Comparison of ENCODE assay signal across 10 mouse cellular contexts in the genomic region with DNA sequence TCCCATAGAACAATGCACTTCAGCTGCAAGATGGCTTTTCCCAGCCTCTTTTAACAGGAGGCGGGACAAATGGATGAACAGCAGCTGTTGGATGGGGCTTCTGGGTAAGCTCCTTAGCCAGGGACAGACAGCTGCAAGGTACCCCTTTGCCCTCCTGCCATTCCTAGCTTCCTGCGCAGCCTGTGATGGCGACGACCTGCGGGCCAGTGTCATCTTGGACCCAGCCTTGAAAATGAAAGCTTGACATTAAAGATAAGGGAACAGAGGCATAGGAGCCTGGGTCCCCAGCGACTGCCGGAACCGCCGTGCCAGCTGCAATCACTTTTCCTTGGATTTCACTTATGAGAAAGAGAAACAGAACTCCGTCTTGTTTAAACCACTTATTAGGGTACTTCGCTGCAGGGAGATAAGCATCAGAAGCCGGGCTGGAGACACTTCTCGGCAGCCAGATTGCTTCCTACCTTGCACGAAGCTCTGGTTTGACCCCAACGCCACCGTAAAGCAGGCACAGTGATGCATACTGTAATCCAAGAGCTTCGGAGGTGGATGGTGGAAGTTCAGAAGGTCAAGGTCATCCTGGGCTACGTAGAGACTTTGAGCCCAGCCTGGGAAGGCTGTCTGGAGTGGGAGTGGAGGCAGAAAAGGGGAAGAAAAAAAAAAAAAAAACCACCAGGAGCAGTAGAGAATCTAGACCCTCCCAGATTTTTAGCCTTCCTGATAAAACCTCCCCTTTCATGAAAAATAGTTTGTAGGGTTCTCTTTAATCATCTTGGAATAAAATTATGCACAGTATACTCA. TPM values are rescaled to one million over a fixed set of nuclear protein-coding genes. Genes with fewer than 3 reads are reported as not detected.
DNase-seq lines count a peak whose midpoint lies in the region; ATAC-seq lines count a peak whose summit lies in the region.
"Had no signal": no experiment of that assay in that cellular context is flagged by ENCODE, and none has a peak within 500 bp of the region (broad histone marks: within the 10 kb centered on the region; RNA-seq: fewer than 3 reads in every experiment).

No protein-coding gene starts in this region.

- no peak for ATAC-seq in heart, embryonic 16.5 days (replicated peaks; ENCODE audit: extremely low read depth, insufficient read depth, low FRiP score)
- no peak; the same call in 1 of the 2 replicates for ATAC-seq in midbrain, embryonic 13.5 days

- H3K9me3 ChIP-seq in heart, embryonic 10.5 days = no peaks in the 10 kb centered on the region
- H3K9me3 ChIP-seq in heart, embryonic 16.5 days (replicated peaks; ENCODE audit: control insufficient read depth, low read length) = no peaks in the 10 kb centered on the region
- no peaks in the 10 kb centered on the region for H3K9me3 ChIP-seq in midbrain, embryonic 13.5 days

- H3K4me2 ChIP-seq in heart, embryonic 16.5 days (ENCODE audit: low read depth, low read length) = peak overlapping the region; percentile 63
- peak overlapping the region; percentile 16 for H3K4me2 ChIP-seq in midbrain, embryonic 13.5 days (replicated peaks)

- intact Hi-C loops in heart, postnatal 36 days (cut with DNase I) = no loop called here
- intact Hi-C loops in gastrocnemius, postnatal 36 days (cut with DNase I) = no loop called here

- no peaks in the 10 kb centered on the region for H3K36me3 ChIP-seq in heart, embryonic 10.5 days
- no peaks in the 10 kb centered on the region for H3K36me3 ChIP-seq in heart, embryonic 16.5 days (ENCODE audit: control insufficient read depth, insufficient read depth)
- H3K36me3 ChIP-seq in midbrain, embryonic 13.5 days = no peaks in the 10 kb centered on the region

- H3K27ac ChIP-seq in heart, embryonic 10.5 days = peak overlapping the region; percentile 62
- no peak overlapping the region for H3K27ac ChIP-seq in heart, embryonic 16.5 days (ENCODE audit: low read length)
- H3K27ac ChIP-seq in midbrain, embryonic 13.5 days = peak overlapping the region; percentile 48; the same call in 1 of the 2 replicates

- DNase-seq in heart, embryonic 10.5 days (ENCODE audit: low spot score) = no peak
- DNase-seq in heart, postnatal 36 days = no peak
- DNase-seq in ZHBTc4 (ENCODE audit: low read depth, low spot score) = peak; percentile 58
- DNase-seq in thymus, postnatal 36 days = no peak
- no peak for DNase-seq in gastrocnemius, postnatal 36 days
- DNase-seq in cerebellum, postnatal 36 days = no peak
- DNase-seq: right cerebral cortex, postnatal 4 days had no signal

- peak overlapping the region; percentile 36 for H3K4me3 ChIP-seq in heart, embryonic 10.5 days
- peak overlapping the region; percentile 38 for H3K4me3 ChIP-seq in heart, embryonic 16.5 days (ENCODE audit: low read length)
- no peak overlapping the region for H3K4me3 ChIP-seq in midbrain, embryonic 13.5 days (replicated peaks)

- WGBS in heart, embryonic 10.5 days = 37% methylated on average over 18 of the region's 18 CpGs
- WGBS in heart, embryonic 16.5 days = 33% methylated on average over 18 of the region's 18 CpGs
- 55% methylated on average over 18 of the region's 18 CpGs for WGBS in midbrain, embryonic 13.5 days

- H3K9ac ChIP-seq in heart, embryonic 16.5 days (ENCODE audit: low read length) = peak overlapping the region; percentile 32
- H3K9ac ChIP-seq in midbrain, embryonic 13.5 days (replicated peaks) = 0 out of 2 replicates have a peak overlapping the region, but pooled peaks have one; percentile 30

- peaks cover 19% of the 10 kb centered on the region for H3K4me1 ChIP-seq in heart, embryonic 10.5 days
- peaks cover 13% of the 10 kb centered on the region for H3K4me1 ChIP-seq in heart, embryonic 16.5 days (ENCODE audit: control insufficient read depth, insufficient read depth, low read length)
- H3K4me1 ChIP-seq in midbrain, embryonic 13.5 days (replicated peaks) = peaks cover 21% of the 10 kb centered on the region

- peaks cover 4% of the 10 kb centered on the region; the same call in 1 of the 2 replicates for H3K27me3 ChIP-seq in heart, embryonic 10.5 days (ENCODE audit: insufficient read depth, poor library complexity, severe bottlenecking)
- H3K27me3 ChIP-seq in heart, embryonic 16.5 days (ENCODE audit: control insufficient read depth, insufficient read depth, low read length) = no peaks in the 10 kb centered on the region
- H3K27me3 ChIP-seq in midbrain, embryonic 13.5 days = no peaks in the 10 kb centered on the region

RNA-seq across cellular contexts. Expression of a gene that starts 38.1 kb away (rescaled TPM):
- 53.5 and 66.5 TPM in 2 replicates for polyA plus RNA-seq in heart, embryonic 10.5 days (2016; fragmentation: Nextera tagmentation; extraction: Ambion mirVana)
- total RNA-seq in heart, postnatal 36 days (2021) = 1 to 10 TPM; 5.1 to 6.1 TPM
- 53.2 and 53.7 TPM in 2 replicates for polyA plus RNA-seq in heart, embryonic 16.5 days (2015; fragmentation: Nextera tagmentation; extraction: Ambion mirVana)
- 64.2 and 64.9 TPM in 2 replicates for polyA plus RNA-seq in midbrain, embryonic 13.5 days (2015; fragmentation: Nextera tagmentation; extraction: Ambion mirVana)
- total RNA-seq in gastrocnemius, postnatal 36 days (2021) = 1 to 10 TPM; 1.4 to 4.1 TPM
- total RNA-seq: MEL had no signal

RNA-seq across cellular contexts. Expression of a gene that starts 54.2 kb away (rescaled TPM):
- polyA plus RNA-seq in heart, embryonic 10.5 days (2016; fragmentation: Nextera tagmentation; extraction: Ambion mirVana) = 57.4 and 63.1 TPM in 2 replicates
- total RNA-seq in heart, postnatal 36 days (2021) = 10 to 100 TPM; 37.3 to 43.3 TPM
- polyA plus RNA-seq in heart, embryonic 16.5 days (2015; fragmentation: Nextera tagmentation; extraction: Ambion mirVana) = 42.3 and 47.0 TPM in 2 replicates
- polyA plus RNA-seq in midbrain, embryonic 13.5 days (2015; fragmentation: Nextera tagmentation; extraction: Ambion mirVana) = 74.5 and 85.7 TPM in 2 replicates
- total RNA-seq in gastrocnemius, postnatal 36 days (2021) = 10 to 100 TPM; 23.9 to 29.7 TPM
